Mouse (Mus musculus) liver, postnatal 0 days (tissue): ENCODE measurements around the gene Sox13.
A peak's percentile ranks its signal among the peaks of the same experiment; 100 is the strongest.

ENCODE experiments used
- CTCF ChIP-seq: sonication (generic); IDR thresholded peaks from 2 replicates; pipeline ENCODE4 v1.5.1; 2016; ENCODE audit warnings: antibody characterized with exemption, low read depth
- EP300 ChIP-seq: IDR thresholded peaks from 2 replicates; pipeline ENCODE4 v1.6.1; 2016; ENCODE audit warnings: antibody characterized with exemption, low read depth, mild to moderate bottlenecking

- TF ChIP-seq EP300 (no peak), CTCF (peak; percentile 99)
Observed at GRCm38 (mm10) chr1:133382008-133382407, 42.2 kb downstream of the Sox13 start.
